Mouse (Mus musculus): ENCODE results near the gene Tulp3. TPM values are rescaled to one million over a fixed set of nuclear protein-coding genes. Genes with fewer than 3 reads are reported as not detected.

The Tulp3 gene
- polyA plus RNA-seq, 1 experiment from 2014 or later, result 26.5 TPM

Other genes starting within 250 kb of the Tulp3 start
- gene Tspan9, start 212.3 kb downstream of the Tulp3 start, polyA plus RNA-seq (2015; fragmentation: Nextera tagmentation; extraction: Ambion mirVana), result 115 and 121 TPM in 2 replicates
- 2.5 and 3.5 TPM in 2 replicates for gene Tead4, start 55.0 kb downstream of the Tulp3 start, polyA plus RNA-seq (2015; fragmentation: Nextera tagmentation; extraction: Ambion mirVana)
- gene Rhno1, start 7.1 kb upstream of the Tulp3 start, polyA plus RNA-seq (2015; fragmentation: Nextera tagmentation; extraction: Ambion mirVana), result 122 TPM in 2 replicates
- 33.7 and 36.4 TPM in 2 replicates for gene Foxm1, start 7.1 kb upstream of the Tulp3 start, polyA plus RNA-seq (2015; fragmentation: Nextera tagmentation; extraction: Ambion mirVana)
- 0.26 and 0.44 TPM in 2 replicates for gene Tex52, start 19.6 kb upstream of the Tulp3 start, polyA plus RNA-seq (2015; fragmentation: Nextera tagmentation; extraction: Ambion mirVana)
- gene Gm44596, start 19.7 kb upstream of the Tulp3 start, polyA plus RNA-seq (2015; fragmentation: Nextera tagmentation; extraction: Ambion mirVana), result not detected in 2 replicates
- gene Nrip2, start 43.4 kb upstream of the Tulp3 start, polyA plus RNA-seq (2015; fragmentation: Nextera tagmentation; extraction: Ambion mirVana), result 18.8 and 20.1 TPM in 2 replicates
- 30.5 and 35.9 TPM in 2 replicates for gene Itfg2, start 69.1 kb upstream of the Tulp3 start, polyA plus RNA-seq (2015; fragmentation: Nextera tagmentation; extraction: Ambion mirVana)
- 521 and 534 TPM in 2 replicates for gene Fkbp4, start 82.8 kb upstream of the Tulp3 start, polyA plus RNA-seq (2015; fragmentation: Nextera tagmentation; extraction: Ambion mirVana)
- gene Pzp, start 170.9 kb upstream of the Tulp3 start, polyA plus RNA-seq (2015; fragmentation: Nextera tagmentation; extraction: Ambion mirVana), result 1.6 and 2.2 TPM in 2 replicates
- 0.53 and 0.93 TPM in 2 replicates for gene A2ml1, start 225.8 kb upstream of the Tulp3 start, polyA plus RNA-seq (2015; fragmentation: Nextera tagmentation; extraction: Ambion mirVana)